Mouse (Mus musculus): ENCODE measurements around the gene Gm28998. TPM values are rescaled to one million over a fixed set of nuclear protein-coding genes. Genes with fewer than 3 reads are reported as not detected.

Gene Gm28998
- polyA plus RNA-seq (2015; fragmentation: Nextera tagmentation; extraction: Ambion mirVana) = not detected in 2 replicates

GRCm38 (mm10) chrY:7253487-7253886 is at the start of gene Gm28998:
TSS of gene Gm28998 (plus strand) at chrY:7253787.

Other genes starting within 250 kb of the Gm28998 start
- not detected in 2 replicates for gene Gm21244, start 84.5 kb upstream of the Gm28998 start, polyA plus RNA-seq (2015; fragmentation: Nextera tagmentation; extraction: Ambion mirVana)
- gene Gm21788, start 151.2 kb downstream of the Gm28998 start, polyA plus RNA-seq (2015; fragmentation: Nextera tagmentation; extraction: Ambion mirVana) = not detected in 2 replicates